Mouse (Mus musculus): ENCODE data around the gene Rab44.

GRCm38 (mm10) chr17:29179917-29180316 is 66.0 kb downstream of the Rab44 start:
- TF ChIP-seq CTCF (IDR thresholded peaks at IDR 0.05; ENCODE audit: control insufficient read depth, insufficient read depth, insufficient read length) (no peak), USF1 (IDR thresholded peaks at IDR 0.05; ENCODE audit: low read depth) (no peak), MYOG (IDR thresholded peaks at IDR 0.05; ENCODE audit: control insufficient read depth, extremely low read depth, insufficient read length) (no peak), MAX (IDR thresholded peaks at IDR 0.05) (no peak), CEBPB (IDR thresholded peaks at IDR 0.05; ENCODE audit: low read depth) (no peak), FOSL1 (IDR thresholded peaks at IDR 0.05; ENCODE audit: insufficient read depth, low read length, poor library complexity, severe bottlenecking) (no peak), MYOD1 (IDR thresholded peaks at IDR 0.05; ENCODE audit: control insufficient read depth, insufficient read length, low read depth) (no peak)

Measured in C2C12 (cell line).